Mouse (Mus musculus) ES-E14 (cell line): Measurements from ENCODE around the gene Scg3.

Experiments
- CHD2 ChIP-seq: IDR thresholded peaks from 2 replicates; pipeline ENCODE4 v1.6.1; 2014; ENCODE audit warnings: mild to moderate bottlenecking, low read depth, low read length, inconsistent platforms
- HCFC1 ChIP-seq: IDR thresholded peaks from 2 replicates; pipeline ENCODE4 v1.6.1; 2012; ENCODE audit warnings: low read length, inconsistent platforms, borderline replicate concordance; ENCODE audit not compliant: insufficient read depth
- MAFK ChIP-seq: IDR thresholded peaks from 2 replicates; pipeline ENCODE4 v1.6.1; 2014; ENCODE audit warnings: mild to moderate bottlenecking, low read depth, low read length, inconsistent platforms; ENCODE audit not compliant: insufficient read depth
- ZC3H11A ChIP-seq: IDR thresholded peaks from 2 replicates; pipeline ENCODE4 v1.6.1; 2012; ENCODE audit warnings: low read depth, mild to moderate bottlenecking, inconsistent platforms, low read length, borderline replicate concordance
- ZNF384 ChIP-seq: IDR thresholded peaks from 2 replicates; pipeline ENCODE4 v1.6.1; 2012; ENCODE audit warnings: low read depth, low read length, inconsistent platforms

DNA sequence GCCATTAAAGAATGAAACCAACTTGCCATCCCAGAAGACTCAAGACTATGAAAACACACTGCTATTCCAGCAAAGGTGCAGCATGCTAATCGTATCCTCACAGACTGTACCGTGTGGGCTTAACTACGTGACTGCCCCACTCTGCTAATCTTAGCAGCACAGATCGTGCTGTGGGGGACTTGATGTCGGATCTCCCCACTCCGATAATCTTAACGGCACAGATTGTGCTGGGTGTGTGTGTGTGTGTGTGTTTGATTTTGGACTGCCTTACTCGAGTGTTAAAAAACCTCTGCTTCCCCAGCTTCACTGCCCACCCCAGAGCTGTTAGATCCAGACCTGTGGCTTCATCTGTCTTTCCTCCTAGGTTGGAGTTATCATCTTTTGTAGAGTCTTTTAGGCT lies 22.9 kb downstream of the Scg3 start:
- no peak for TF ChIP-seq CHD2
- no peak for TF ChIP-seq ZC3H11A
- no peak for TF ChIP-seq HCFC1
- TF ChIP-seq MAFK, result no peak
- TF ChIP-seq ZNF384, result no peak
